Mouse (Mus musculus) testis, postnatal 14 days (tissue): ENCODE measurements around the gene Ehd4.

Experiments used
- DNase-seq: peaks from one replicate; pipeline ENCODE4 v3.0.0; 2021; ENCODE audit warnings: low spot score

Ehd4 gene

DNA sequence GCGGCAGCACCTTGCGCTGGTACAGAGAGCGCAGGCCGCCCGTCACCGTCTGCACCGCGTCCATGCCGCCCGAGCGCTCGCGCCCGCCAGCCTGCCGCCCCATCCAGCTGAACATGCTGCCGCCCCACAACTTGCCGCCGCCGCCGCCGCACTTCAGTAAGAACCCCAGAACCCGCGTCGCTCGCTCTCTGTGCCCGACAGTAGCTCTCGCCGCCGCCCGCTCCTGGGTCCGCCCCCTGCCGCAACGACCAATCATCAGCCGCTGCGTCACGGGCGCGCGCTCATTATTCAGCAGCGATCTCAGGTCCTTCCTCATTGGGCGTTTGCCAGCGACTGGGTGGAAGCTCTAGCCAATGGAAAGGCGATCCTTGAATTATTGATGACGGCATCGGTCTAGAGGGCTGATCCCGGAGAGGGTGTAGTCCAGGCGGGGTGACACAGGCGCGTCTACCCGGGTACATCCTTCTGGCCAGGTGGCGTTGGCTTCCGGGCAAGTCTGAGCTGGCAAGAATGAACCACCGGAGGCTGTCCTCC, at the start of gene Ehd4:
Gene Ehd4 (minus strand): TSS at position 246 of the 534 bp plus-strand sequence.
- DNase-seq = peak; percentile 98

DNA sequence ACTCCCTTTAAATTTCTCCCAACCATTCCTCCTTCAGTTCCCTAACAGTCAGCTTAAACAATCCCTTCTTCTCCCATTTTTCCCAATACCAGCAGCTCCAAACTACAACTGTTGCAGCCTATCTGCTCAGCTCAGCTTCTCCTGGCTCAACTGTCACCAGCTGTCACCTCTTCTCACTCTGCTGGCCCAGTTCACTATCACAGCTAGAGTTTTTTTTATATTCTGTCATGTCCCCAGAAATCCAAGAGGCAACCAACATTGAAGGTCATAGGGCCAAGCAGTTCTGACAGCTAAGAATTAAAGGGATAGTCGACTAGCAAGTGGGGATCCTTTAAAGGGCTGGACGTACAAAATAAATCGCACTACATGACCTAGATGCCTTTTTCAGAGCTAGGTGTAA, 49.3 kb upstream of the Ehd4 start:
- no peak for DNase-seq

DNA sequence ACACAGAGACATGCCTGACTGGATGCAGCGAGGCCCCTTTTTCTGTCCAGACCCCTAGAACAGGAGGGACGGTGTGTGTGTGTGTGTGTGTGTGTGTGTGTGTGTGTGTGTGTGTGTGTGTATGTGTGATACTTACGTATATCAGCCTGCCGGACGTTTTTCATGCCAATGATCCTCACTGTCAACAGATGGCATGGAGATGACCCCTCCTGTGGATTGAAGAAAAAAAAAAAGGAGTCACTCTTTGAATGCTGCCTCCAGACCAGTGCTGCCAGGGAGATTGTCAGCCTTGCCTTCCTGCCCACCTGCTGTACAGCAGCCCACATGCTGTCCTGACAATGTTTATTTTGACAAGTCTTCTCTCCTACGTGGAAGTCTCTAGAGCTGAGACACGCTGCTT, 45.7 kb upstream of the Ehd4 start:
- no peak for DNase-seq

DNA sequence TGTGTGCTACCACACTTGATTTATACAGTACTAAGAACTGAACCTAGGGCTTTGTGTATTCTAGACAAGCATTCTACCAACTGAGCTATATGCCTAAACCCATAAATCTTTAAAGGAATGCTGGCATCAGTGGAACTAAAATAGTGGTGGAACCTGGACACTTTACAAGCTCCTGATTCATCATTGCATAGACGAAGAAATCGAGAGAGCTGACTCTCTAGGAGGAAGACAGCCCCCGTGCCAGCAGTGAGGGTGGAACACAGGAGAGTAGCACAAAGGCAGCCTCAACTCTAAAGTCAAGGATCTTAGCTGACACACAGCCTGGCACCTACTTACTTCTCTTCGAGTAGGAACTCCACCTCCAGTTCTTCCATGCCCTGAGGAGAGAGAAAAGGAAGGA, 33.8 kb upstream of the Ehd4 start:
- DNase-seq = no peak

DNA sequence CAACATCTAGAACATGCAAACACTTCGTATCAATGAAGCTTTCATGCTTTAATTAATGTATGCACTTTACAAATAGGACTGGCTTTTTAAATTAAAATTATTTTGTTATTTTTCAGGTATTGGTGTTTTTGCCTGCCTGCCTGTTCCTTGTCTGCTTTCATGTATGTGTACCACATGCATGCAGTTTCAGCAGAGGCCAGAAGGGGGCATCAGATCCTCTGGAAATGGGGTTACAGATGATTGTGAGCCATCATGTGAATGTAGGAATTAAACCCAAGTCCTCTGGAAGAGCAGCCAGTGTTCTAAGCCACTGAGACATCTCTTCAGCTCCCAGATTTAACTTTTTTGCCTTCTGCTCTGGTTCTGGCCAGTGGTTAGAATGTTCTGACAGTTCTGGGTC, 33.2 kb upstream of the Ehd4 start:
- no peak for DNase-seq

DNA sequence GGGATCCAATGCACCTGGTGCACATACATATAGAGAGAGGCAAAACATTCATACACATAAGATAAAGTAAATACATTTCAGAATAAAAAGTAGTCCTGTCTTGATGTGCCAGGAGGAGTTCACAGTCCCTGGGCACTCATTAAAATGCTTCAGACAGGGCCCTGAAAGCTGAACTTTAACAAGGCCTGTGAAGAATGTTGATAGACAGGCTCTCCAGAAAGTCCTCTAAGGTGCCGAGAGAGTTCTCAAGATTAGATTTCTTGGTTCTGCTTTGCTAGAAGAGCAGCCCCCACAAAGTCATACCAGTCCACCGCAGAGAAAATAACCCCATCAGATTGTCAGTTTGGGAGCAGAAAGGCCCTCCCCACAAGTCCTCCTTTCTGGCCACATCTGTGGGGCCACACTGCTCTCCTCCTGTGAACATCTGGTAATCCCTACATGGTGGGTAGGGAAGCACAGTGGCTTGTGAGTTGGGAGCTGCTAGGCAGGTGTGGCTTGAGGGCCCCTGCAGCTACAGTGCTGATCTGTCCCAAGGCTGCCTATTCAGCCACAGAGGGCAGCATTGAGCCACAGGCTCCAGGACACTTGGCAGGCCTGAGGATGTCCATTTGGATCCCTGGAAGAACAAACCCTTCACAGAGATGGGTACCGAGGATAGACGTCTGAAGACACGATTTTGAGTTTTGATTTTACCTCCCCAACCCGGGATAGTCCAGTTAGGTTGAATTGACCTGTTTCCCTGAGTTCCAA, 31.3 kb upstream of the Ehd4 start:
- no peak for DNase-seq

DNA sequence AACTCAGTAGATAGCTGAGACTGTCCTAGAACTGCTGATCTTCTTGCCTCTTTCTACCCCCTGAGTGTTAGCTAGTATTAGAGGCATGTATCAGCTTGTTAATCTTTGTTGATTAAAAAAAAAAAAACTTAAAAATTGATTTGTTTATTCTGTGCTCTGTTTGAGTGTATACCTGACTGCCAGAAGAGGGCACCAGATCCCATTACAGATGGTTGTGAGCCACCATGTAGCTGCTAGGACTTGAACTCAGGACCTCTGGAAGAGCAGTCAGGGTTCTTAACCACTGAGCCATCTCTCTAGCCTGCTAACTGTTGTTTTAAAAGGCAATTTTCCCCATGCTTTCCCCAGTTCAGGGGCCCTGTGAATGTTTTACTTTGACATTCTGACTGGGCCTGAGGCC, 24.5 kb upstream of the Ehd4 start:
- DNase-seq = no peak

DNA sequence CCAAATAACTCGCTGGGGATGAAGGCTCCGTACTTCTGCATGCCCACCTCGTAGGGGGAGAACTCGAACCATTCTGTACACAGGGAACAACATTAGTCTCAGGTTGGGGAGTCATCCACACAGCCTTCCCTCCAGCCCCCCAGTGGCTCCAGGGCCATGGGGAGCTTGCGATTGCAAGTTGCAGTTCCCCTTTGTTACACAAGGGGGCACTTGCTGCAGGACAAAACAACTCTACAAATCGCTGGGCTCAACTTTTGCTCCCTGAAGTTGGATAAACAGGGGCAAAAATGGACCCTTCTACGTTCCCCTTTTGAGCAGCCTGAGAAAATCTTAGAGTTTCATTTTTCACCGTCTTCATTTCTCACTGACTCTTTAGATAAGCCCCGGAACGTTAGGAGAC, 19.3 kb upstream of the Ehd4 start:
- peak; percentile 40 for DNase-seq

DNA sequence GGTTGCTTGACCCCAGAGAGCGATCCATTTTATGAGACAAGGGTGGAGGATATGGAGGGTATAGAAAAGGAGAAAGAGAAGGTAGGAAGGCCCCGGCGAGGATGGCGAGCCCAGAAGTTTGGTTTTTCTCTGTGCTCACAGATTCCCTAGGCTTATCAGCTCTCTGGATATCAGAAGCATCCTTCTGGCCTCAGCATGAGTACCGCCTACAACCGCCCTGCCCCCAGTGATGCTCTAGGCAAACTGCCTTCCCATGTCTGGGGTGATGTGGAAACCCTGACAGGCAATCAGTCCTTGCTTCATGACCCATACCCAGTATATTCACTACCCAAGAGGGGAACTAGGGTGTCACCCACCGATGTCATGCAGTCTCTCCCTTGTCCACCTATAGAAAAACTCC, 17.0 kb upstream of the Ehd4 start:
- DNase-seq = no peak

DNA sequence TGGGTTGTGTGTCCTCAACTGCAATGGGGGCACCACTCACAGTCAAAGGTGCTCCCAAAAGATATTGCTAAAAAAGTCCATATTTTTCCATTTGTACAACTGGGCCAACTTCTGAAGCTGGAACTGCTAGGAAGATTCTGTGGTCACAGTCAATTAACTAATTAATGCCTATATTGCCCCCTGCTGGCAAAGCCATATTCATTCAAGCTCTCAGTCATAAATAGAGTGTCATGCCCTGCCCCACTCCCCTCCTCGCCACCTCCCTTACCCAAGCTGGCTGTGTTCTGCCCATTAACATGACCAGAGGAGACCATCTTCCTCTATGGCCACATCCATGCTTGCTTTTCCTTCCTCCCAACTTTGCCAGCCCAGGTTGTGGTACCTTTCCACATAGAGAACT, 16.3 kb upstream of the Ehd4 start:
- no peak for DNase-seq

DNA sequence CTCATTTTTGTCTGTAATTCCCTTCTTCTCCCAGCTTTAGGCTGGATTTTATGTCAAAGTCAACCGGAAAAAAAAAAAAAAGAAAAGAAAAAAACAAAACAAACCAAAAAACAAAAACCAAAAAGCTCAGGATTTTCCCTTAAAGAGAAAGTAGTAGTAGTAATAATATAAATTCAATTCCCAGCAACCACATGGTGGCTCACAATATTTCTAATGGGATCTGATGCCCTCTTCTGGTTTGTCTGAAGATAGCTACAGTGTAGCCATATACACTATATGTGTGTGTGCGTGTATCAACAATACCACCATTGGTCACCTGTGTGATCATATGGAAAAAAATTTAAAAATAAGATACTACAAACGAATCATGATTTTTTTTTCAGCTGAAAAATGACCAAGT, 15.0 kb upstream of the Ehd4 start:
- DNase-seq = no peak

DNA sequence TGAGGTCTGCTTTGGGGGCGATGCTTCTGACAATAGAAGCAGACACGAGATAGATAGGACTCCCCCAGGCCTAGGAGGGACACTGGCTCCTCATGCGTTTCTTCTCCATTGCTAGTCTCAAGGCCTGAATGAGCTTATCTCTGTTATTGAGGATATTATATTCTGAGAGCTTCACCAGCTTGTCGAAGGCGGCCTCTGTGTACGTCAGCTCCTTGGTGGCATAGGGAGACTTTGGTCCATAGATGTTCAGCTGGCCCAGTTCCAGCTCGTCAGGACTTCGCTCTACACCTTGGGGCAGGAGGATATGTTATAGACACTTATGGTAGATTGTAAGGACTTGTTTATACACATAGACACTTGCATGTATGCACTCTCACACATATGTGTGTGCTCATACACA, 13.4 kb upstream of the Ehd4 start:
- no peak for DNase-seq

DNA sequence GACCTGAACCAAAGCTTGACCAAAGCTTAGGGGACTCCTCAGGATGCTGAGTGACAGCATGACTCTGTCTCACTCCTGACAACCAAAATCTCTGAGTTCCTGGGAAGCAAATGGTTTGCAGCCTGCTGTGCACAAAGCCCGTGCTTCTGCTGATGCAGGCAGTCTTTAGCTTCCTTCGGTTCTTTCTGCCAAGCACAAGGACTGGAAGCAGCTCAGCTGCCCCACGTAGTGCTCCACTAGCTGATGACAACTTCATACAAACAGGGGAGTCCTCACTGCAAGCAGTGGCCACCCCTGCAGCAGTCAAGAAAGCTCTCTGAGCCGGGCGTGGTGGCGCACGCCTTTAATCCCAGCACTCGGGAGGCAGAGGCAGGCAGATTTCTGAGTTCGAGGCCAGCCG, 11.1 kb upstream of the Ehd4 start:
- DNase-seq = no peak

DNA sequence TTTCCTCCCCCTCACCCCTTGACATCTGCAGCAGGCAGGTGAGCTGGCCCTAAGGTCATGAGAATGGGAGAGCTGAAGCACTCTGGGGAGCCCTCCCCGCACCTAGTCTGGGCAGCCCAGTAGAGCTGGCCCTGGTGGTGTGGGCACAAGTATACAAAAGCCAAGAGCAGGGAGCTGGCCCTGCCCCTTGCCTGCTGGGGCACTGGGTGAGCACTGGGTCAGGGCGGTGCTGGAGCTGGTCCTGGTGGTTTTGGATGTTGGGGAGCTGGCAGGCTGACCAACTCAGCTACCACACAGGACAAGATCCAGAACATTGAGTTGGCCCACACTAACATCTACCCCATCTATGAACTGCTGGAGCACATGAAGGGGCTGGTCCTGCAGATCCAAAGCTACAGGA, 5.0 kb upstream of the Ehd4 start:
- no peak for DNase-seq

DNA sequence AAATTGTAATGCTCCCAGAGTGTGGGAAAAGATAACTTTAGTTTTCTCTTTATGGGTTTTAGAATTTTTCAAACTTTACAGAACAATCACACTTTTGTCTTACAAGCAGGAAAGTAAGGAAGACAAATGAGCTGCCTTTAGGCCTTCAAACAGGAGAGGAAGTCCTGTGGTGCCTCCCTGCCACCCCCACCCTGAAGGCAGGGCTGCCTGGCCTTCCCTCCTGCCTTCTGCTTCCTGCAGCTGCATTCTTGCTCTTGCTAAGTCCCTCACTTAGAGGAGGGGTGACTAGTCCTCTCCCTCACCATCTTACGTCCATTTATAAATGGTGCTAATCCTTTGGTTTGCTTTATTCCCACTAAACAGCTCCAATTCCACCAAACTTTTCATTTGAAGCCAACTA, 4.4 kb upstream of the Ehd4 start:
- no peak for DNase-seq

DNA sequence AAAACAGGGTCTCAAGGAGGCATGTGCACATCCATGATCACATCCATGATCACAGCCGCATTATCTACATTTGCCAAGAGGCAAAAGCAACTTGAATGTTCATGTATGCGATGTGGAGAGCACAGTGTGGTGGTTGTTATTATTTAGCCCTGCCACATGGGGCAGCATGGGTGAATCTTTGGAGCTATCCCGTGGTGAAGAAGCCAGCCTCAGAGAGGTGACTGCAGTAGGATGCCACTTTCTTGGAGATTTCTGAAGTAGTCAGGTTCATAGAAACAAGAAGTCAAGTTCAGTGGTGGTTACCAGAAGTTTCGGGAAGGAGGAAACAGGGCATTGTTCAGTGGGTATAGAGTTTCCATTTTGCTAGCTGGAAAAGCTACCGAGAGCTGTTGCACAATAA, 3.6 kb upstream of the Ehd4 start:
- DNase-seq = no peak

DNA sequence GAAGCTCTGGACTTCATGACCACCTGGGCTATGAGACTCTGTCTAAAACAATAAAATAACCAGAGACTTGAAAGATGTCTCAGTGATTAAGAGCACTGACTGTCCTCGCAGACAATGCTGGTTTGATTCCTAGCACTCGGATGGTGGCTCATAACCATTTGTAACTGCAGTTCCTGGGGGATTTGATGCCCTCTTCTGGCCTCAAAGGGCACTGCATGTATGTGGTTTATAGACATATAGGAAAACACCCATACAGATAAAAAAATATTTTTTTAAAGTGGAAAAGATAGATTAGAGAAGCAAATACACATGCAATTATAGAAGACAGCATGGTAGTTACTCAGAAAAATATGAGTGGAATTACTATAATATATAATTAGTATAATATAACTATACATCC, 3.2 kb upstream of the Ehd4 start:
- DNase-seq = no peak

DNA sequence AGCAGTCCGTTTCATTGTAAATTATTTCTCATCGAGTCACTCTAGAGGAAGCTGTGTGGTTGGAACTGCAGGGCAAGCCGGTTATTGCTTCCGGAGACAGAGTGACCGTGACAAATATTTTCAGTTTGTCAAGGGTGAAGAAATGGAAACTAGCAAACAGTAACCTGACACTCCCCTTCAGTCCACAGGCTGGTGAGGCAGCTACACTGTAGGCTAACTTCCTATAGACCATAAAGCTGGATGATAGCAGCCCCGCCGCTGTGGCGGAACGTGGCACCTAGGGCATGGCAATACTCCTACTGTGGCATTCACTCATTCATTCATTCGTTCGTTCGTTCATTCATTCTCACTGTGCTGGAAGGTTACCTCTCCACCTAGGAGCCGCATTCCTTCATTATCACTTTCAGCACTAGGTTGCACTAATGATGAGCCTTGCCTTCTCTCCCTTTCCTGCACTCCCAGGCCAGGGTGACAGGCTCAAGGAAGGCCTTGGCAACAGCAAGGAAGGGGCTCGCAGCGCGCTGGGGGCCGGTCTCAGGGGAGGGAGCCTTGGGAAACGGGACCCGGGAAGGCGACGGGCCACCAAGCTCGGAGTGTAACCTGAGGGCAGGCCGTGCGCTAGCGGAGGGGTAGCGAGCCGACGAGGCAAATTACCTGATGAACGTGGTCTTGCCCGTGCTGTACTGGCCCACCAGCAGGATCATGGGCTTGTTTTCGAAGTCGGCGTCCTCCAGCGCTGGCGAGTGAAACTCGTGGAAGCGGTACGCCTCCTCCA, 633 bp downstream of the Ehd4 start:
- no peak for DNase-seq

DNA sequence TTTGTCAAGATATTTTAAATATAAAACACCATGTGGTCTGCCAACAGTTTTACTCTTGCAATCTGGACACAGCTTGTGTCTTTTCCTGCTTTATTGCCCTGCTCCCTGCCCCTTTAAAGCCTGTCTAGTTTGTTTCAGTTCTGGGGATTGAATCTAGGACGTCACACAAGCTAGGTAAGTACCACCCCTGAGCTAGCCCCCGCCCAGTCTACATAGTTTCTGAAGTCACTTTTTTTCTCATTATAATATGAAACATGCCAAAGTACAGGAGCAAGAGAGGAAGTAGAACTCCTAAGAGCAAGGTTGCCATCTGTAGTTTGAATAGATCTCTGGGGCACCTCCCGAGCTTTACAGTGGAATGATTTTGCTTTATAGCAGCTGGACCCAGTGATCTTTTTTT, 3.8 kb downstream of the Ehd4 start:
- no peak for DNase-seq

DNA sequence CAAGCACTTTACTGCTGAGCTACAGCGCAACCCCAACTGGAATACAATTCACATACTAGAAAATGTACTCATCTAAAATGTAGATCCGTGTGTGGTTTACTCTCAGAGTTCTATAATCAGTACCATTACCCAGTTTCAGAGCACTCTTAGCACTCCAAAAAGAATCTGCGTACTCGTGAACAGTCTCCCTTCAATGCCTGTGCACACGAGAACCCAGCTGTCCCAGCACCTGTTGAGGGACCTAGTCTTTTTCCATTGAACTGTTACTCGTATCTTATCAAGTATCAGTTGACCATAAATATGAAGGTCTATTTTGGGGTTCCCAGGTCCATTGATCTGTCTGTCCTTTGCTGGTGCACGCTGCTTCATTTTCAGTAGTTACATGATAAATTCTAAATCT, 4.8 kb downstream of the Ehd4 start:
- DNase-seq = no peak

DNA sequence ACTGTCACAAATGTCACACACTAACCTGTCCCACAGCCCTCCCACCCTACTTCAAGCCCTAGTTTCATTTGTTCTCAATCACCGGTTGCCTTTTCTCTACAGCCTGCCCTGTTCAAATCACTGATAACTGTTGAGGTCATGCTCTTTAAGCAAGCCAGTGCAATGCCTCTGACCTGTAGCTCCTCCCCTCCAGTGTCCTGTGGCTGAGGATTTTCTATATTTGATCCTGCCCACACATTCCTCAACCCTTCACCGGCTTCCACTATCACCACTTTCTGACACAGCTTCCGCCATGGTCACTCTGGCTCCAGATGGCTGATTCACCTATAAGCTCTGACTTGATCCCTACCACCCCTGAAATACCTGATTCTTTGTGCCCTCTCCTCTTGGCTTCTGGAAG, 6.4 kb downstream of the Ehd4 start:
- DNase-seq = no peak

DNA sequence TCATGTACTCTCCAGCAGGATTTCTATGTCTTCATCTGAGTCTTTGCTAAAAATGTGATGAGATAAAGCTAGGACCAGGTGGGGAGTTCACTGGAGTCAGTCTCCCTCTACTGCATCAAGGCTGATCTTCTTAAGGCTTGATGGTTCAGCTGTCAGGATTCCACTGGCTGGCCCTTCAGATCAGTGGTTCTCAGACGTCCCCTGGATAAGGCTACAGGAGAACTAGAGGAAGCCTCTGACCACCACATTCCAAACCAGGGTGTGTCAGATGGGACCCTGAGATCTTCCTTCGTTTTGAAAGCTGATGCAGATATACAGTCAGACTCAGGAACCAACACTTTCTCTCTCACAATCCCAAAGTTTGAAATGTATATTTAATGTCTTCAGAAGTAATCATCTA, 7.0 kb downstream of the Ehd4 start:
- no peak for DNase-seq

DNA sequence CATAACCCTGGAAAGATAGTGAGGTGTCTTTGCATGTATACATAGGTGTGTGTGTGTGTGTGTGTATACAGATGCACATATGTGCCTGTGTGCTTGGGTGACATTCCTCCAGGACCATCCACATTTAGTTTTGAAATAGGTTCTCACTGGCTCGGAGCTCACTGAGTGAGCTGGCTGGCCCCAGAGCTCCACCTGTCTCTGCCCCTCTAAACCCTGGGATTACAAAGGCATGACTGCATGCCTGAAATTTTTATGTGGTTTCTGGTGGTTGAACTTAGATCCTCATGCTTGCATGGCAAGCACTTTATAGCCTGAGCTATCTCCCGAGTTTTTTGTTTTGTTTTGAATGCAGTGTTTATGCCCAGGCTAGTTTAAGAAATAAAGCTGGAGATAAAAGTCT, 7.9 kb downstream of the Ehd4 start:
- DNase-seq = no peak

DNA sequence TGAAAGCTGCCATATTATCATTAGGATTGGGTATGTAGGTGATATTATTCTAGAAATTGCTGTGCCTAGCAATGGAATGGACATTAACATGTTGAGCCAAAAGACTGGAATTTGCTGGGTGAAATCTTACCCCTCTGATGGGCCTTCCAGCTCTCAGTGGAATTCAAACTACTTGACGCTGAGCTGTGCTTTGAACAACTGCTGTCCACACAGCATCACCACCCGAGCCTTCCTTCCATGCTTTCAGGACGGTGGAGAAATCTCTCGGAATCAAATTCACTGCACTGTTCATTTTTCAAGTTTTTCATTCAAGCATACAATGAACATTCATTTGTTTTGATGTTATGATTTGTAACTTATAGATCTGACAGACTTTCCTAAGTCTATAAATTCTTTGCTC, 10.0 kb downstream of the Ehd4 start:
- no peak for DNase-seq
